Mouse (Mus musculus): ENCODE data around the gene Ctsh.
"Not testable (repeated sequence)": the region's sequence is repeated elsewhere in the genome, so short reads cannot be mapped to it uniquely, and the experiment has no call there.

Gene Ctsh

DNA sequence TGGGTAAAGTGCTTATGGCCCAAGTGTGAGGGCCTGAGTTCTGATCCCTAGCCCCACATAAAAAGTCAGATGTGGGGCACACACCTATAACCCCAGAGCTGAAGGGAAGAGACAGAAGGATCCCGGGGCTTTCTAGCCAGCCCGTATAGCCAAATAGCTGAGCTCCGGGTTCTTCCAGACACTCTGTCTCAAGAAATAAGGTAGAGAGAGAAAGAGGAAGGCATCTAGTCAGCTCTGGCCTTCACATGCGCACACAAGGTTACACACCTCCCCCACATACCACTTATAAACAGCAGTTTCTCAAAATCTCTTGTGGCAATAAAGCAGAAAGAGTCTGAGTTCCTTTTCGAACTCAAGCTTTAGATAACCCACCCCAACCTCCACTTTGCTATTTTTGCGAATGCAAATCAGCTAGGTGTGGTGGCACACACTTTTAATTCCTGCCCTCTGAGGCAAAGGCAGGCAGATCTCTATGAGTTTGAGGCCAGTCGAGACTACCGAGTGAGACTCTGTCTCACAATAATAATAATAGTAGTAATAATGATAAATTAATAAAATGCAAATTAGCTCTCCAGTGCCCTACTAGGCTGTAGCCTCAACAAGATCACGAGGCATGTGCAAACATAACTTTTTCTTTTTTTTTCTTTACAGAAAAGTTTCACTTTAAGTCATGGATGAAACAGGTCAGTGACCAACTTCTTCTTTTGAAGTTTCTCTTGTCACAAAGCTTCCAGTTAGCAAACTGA lies 6.0 kb downstream of the Ctsh start:
- DNase-seq (ENCODE audit: low spot score) = no peak

- no peak for DNase-seq (ENCODE audit: low spot score)
Measured at GRCm38 (mm10) chr9:90060574-90060875, 6.6 kb downstream of the Ctsh start.

- DNase-seq (ENCODE audit: low spot score) = not testable (repeated sequence)
Measured at GRCm38 (mm10) chr9:90060932-90061331, 7.0 kb downstream of the Ctsh start.

DNA sequence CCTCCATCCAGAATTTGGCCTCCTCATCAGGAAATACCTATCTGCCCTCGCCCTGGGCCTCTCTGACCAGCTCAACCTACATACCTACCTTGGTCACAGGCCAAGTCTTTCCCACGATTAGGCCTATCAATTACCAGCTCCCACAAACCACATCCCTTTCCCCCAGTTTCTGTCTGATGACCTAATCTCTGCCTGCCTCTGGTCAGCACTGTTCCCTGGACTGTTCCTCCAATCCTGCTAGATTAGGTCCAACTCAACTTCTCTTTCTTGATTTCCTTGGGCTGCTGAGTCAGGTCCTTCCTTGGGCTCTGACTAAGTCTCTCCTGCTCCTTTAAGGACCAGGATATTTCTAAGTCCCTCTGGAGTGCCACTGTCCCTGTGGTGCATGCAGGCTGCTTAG lies 13.4 kb downstream of the Ctsh start:
- DNase-seq (ENCODE audit: low spot score) = no peak

DNA sequence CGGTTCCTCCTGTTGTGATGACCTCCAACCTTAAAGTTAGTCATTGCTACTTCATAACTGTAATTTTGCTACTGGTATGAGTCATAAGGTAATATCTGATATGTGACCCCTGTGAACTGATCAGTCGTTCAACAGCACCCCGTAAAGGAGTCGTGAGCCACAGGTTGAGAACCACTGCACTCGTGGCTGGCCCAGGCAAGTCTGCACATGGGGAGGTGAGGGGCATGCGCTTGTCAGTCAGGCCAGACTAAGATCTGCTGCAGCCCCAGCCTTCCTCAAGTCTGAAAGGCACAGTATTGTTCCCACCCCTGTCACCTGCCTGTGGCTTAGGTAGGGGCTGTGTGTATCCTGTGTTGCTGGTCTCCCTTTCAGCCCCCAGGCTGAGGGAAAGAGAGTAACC lies 14.8 kb downstream of the Ctsh start:
- DNase-seq (ENCODE audit: low spot score) = no peak

DNA sequence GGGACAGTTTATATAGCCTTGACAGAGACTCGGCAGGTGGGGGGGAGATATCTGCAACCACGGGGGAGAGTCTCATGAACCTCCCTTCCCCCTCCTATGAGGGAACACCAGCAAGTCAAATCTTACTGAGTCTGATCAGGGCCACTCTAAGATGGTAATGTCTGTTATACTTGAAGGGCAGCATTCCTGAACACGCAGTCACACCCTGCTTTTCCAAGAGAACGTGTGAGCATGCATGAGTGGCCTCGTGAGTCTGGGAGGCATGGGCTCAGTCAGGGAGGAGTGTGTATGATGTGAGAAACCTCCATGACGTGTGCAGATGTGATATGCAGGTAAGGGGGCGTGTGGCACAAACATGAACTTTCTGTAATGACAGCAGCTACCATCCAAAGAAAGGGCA lies 15.5 kb downstream of the Ctsh start:
- no peak for DNase-seq (ENCODE audit: low spot score)

DNA sequence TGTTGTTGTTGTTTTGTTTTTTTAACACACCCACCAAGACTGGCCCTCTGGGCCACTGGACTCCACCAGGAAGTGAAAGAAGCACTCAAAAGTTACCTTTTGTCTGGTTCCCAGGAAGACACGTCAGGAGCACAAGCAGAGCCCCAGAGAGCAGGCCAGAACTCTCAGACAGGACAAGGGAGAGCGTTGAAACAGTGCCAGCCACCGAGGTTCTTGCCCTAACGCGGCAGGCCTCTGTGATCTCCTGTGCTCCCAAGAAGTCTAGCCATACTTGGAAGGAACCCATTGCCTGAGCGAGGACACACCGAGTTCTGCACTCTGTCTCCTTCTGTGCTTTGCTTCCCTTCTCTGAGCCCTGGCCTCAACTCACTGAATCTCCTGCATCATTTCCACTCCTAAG lies 16.2 kb downstream of the Ctsh start:
- DNase-seq (ENCODE audit: low spot score) = no peak

DNA sequence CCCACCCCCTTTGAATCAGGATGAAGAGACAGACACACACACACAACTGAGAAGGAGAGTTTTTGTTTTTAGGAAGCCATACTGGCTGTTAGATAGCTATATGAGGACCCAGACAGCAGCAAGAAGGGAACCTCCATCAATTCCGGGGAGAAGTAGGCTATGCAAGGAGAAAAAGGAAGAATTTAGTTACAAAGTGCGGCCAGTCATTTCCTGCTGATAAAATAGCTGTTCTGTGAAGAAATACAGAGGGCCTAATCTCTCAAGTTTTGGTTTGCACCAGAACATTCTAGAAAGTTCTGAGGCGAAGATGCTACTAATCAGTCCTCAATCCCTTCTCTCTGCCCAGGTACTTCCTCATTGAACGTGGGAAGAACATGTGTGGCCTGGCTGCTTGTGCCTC lies 21.4 kb downstream of the Ctsh start:
- DNase-seq (ENCODE audit: low spot score) = no peak

- DNase-seq (ENCODE audit: low spot score) = no peak
Measured at GRCm38 (mm10) chr9:90076131-90076530, 22.2 kb downstream of the Ctsh start.

DNA sequence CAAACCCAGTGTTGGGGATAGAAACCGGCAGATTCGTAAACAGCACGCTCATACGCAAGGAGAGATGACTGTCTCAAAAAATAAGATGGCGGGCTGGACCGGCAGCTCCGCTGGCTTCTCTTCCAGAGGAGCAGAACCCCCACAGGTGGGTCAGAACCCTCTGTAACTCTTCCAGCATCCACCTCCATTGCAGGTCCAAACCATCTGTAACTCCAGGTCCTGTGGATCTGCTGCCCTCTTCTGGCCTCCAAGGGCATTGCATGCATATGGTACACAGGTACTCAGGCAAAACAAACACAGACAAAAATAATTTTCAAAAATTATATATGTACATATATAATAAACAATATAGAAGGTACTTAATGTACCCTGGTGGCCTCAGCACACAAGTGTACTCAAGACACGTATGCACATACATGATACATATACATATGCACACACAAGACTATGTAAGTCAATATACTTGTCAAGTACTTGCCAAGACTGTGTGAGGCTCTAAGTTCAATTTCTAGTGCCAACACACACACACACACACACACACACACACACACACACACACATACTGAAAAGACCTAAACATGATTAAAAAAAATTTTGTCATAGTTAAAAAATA lies 23.0 kb downstream of the Ctsh start:
- peak; percentile 63 for DNase-seq (ENCODE audit: low spot score)

DNA sequence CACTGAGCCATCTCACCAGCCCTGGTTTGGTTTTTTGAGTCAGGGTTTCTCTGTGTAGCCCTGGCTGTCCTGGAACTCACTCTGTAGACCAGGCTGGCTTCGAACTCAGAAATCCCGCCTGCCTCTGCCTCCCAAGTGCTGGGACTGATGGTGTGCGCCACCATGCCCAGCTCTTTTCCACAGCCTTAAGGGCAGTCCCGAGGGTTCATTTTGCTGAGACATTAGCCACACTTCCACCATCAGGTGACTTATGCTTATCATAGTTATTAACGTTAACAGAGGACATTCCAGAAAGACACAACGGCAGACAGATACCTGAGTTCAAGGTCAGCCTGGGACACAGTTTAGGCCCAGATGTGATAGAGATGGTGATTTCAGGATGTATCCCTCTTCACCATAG lies 28.0 kb downstream of the Ctsh start:
- not testable (repeated sequence) for DNase-seq (ENCODE audit: low spot score)

DNA sequence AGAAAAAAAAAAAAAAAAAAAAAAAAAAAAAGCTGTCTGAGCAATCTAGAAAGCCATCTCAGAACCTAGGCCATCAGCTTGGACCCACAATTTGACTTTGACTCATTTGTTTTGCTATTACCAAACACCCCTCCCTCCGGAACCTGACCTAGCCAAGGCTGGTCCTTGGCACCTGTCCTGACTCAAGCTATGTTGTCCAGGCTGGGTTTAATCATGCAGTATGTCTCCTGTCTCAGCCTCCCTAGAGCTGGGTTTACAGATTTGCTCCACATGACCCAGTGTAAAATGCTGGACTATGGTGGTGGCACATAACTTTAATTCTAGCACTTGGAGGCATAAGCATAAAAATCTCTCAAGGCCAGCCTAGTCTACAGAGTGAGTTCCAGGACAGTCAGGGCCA lies 29.0 kb downstream of the Ctsh start:
- DNase-seq (ENCODE audit: low spot score) = no peak

- DNase-seq (ENCODE audit: low spot score) = no peak
Measured at GRCm38 (mm10) chr9:90084152-90084551, 30.2 kb downstream of the Ctsh start.

- no peak for DNase-seq (ENCODE audit: low spot score)
Measured at GRCm38 (mm10) chr9:90084766-90085468, 31.0 kb downstream of the Ctsh start.

DNA sequence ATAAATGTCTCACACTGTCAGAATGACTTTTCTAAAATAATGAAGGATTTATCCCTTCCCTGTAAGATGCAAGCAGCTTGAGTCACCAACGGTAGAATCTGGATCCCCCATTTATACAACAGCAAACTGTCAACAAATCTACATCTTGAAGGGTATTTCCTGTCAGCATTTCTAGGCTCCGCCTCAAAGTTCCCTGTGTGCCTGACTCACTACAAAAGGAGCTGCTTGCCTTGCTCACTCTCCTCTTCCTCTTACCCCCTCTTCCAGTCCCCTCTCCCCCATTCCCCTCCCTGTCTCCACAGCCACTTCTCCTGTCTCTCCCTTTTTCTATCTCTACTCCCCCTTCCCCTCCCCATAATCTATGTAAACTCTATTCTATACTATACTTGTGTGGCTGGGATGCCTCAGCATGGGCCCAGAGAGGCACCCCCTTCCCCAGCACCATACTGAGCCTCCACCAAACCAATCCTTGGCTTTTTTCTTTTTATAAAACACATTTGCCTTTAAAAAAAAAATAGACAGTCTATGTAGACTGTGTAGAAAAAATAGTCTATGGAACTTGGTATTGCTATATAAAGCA lies 34.0 kb downstream of the Ctsh start:
- DNase-seq (ENCODE audit: low spot score) = no peak

DNA sequence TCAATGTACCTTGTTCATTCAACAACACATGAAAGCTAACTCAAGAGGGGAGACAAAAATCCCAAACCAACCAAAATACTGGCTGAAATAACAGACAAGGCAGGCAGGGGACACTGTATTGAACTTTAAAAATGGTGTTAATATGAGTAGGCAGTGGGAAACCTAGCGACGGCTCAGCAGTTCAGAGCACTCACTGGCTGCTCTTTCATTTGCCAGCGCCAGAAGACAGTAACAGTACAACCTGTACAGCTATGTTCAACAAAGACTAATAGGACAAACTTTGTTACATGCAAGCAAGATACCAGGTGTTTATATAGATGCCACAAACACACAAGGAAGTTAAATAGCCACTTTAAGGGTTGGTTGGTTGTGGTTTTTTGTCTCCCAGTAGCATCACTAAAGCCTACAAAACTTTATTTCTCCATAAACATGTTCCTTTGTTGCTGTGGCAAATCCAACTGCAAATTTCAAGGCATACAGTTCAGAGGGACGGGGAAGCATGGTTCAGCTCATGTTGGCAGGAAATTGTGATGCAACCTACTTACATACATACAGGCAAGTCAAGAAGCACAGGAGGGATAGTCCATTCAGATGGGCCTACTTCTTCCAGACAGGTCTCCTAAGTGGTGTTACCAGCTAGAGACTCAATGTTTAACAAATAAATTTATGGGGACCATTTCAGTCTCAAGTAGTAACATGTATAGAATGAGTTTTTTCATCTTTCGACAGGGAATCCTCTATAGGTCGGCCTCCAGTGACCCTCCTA lies 35.6 kb downstream of the Ctsh start:
- DNase-seq (ENCODE audit: low spot score) = no peak

- no peak for DNase-seq (ENCODE audit: low spot score)
Measured at GRCm38 (mm10) chr9:90098934-90099333, 45.0 kb downstream of the Ctsh start.

DNA sequence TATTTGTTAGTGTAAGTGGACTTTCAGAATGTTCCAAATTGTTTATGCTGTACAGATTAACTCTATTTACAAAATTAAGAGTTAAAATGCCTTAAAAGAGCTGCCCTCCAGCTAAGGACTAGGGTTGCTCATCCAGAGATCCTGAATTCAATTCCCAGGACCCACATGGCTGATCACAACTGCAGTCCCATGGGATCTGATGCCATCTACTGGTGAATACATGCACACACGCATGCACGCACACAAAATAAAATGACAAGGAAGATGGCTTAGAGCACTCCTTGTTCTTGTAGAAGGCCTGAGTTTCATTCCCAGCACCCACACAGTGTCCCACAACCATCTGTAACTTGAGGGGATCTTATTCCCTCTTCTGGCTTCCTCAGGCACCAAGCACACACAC lies 46.8 kb downstream of the Ctsh start:
- DNase-seq (ENCODE audit: low spot score) = no peak

GRCm38 (mm10) chr9:90105462-90105861 lies 51.5 kb downstream of the Ctsh start:
- no peak for DNase-seq (ENCODE audit: low spot score)

- no peak for DNase-seq (ENCODE audit: low spot score)
Measured at GRCm38 (mm10) chr9:90106915-90107314, 53.0 kb downstream of the Ctsh start.

- no peak for DNase-seq (ENCODE audit: low spot score)
Measured at GRCm38 (mm10) chr9:90108272-90108671, 54.3 kb downstream of the Ctsh start.

- no peak for DNase-seq (ENCODE audit: low spot score)
Measured at GRCm38 (mm10) chr9:90109386-90109785, 55.4 kb downstream of the Ctsh start.
